Mouse (Mus musculus) right cerebral cortex, postnatal 10 days (tissue): ENCODE measurements at regions not wholly inside any gene's neighbourhood (a gene's known extent, or its start where the extent isn't known, plus 50 kb on each side); places are given as distances from the start of the nearest gene placed in this dataset.
A peak's percentile ranks its signal among the peaks of the same experiment; 100 is the strongest.
"Not testable (repeated sequence)": the region's sequence is repeated elsewhere in the genome, so short reads cannot be mapped to it uniquely, and the experiment has no call there.

Experiments used
- DNase-seq, 2 experiments: peaks; one replicate each; pipeline ENCODE4 v3.0.0; 2021; ENCODE audit warnings: low spot score in 2 of 2

DNA sequence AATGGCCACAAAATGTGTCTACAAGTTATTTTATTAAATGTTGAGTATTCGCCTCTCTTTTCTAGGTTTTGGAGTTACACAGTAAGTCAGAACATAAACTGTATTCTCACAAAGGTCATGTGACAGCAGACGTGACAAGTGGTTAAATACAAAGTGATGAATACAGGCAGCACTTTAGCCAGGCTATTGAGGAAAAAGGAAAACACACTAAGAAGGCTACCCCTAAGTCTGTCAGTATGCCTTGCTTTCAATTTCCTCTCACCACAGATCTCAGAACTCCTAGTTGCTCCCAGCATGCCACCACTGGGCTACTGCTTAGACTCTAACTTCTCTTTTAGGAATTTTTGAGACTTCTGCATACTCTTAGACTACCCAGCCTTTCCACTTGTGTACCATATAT is 297.9 kb upstream of the Pex5l start:
- DNase-seq = no peak

GRCm38 (mm10) chr3:33440500-33440899 is 297.5 kb upstream of the Pex5l start:
- peak; percentile 53 to 63 for DNase-seq

DNA sequence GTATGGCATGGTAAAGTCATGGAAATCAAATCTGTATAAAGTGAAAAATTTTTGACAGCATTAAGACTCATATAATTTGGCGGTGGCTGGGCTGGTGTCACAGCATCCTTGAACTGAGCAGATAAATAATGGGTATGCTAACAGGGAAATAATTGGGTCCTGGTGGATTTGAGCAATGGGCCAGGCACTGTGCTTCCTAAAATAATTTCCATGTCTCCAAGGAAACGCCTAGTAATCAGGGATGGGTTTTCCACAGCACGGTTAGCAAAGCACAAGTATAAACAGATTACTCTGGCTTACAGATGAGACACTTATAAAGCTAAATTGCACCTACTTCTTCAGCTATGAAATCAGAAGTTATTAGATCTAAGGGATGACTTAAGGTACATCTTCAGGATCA is 273.9 kb upstream of the Pex5l start:
- no peak for DNase-seq

DNA sequence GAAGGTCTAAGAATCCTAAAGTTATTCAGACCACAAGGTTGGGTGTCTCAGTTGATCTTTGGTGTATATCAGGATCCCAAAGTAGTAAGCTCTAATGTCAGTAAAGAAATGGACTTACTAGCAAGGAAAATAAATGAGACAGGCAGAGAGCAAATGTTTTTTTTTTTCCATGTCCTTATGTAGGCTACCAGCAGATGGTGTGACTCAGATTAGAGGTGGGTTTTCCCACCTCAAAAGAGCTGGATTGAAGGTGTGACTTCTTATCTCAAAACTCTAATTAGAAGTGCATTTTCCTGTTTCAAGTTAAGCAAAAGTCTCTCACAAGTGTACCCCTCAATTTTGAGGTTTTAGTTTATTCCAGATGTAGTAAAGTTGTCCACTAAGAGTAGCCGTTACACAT is 273.3 kb upstream of the Pex5l start:
- no peak for DNase-seq

GRCm38 (mm10) chr3:33401904-33402303 is 258.9 kb upstream of the Pex5l start:
- no peak for DNase-seq

- peak; percentile 56 to 70 for DNase-seq
Observed at GRCm38 (mm10) chr3:33399321-33399720, 256.3 kb upstream of the Pex5l start.

DNA sequence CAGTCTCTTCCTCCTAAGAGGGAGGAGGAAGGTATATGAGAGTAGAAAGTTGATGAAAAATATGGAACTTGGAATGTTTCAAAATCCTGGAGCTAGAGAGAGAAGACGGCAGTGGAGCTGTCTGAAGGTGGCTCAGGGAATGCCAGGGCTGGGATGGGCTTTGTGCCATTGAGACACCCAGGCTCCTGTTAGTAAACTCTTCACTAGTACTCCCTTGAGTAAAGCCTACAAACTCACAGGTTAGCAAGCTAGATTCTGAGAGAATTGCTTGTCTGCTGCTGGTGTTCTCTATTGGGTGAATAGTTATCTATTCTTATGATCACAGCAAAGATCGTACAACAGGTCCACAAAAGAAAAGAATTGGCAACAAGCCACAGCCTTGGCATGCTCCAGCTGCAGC is 255.3 kb upstream of the Pex5l start:
- no peak for DNase-seq

DNA sequence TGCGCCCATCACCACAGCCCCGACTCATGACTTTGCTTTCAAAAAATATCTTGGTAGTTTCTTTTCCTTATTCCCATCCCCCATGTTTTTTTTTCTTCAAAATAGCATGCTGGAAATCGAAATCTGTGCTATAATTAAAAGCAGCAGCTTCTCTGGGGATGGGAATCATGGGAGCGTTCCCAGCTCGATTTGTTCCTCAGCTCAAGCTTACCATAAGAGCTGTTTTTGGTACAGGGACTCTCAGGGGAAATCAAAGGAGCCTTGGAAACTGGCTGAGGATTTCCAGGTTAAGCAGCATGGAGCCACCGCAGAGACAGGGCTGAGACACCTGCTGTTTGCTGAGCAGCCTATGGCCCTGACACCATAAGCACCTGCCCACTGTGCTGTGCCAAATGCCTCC is 254.2 kb upstream of the Pex5l start:
- DNase-seq = peak; percentile 58 to 77

- no peak for DNase-seq
Observed at GRCm38 (mm10) chr3:33392541-33392822, 249.4 kb upstream of the Pex5l start.

DNA sequence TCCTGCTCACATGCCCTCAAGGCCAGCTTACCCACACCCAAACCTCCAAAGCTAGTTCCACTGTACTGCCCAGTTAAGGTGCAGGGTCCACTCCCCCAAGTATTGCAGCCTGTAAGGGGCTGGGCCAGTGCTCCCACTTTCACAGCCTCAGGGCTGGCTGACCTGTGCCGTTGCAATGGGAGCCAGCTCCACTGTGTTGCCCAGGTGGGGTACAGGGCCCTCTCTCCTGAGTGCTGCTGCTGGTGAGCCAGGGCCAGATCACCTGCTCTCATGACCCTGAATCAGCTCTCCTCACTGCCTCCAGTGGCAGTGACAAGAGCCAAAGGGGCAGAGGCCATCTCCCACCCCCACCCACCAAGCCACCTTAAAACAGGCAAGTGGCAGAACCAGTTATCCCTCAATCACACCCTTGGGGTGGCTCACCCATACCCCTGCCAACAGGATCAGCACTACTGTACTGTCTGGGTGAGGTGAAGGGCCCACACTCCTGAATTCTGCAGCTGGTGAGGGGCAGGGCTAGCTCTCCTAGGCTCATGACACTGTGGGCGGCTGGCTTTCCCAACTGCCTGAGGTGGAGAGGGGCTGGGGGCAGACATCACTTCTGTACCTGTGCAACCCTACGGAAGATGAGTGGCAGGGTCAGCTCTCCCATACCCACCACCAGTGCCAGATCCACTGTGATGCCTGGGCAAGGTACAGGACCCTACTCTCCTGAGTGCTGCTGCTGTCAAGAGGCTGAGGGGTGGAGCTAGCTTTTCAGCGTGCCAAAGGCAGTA is 248.9 kb upstream of the Pex5l start:
- no peak for DNase-seq

GRCm38 (mm10) chr3:33388171-33388570 is 245.1 kb upstream of the Pex5l start:
- DNase-seq = no peak

DNA sequence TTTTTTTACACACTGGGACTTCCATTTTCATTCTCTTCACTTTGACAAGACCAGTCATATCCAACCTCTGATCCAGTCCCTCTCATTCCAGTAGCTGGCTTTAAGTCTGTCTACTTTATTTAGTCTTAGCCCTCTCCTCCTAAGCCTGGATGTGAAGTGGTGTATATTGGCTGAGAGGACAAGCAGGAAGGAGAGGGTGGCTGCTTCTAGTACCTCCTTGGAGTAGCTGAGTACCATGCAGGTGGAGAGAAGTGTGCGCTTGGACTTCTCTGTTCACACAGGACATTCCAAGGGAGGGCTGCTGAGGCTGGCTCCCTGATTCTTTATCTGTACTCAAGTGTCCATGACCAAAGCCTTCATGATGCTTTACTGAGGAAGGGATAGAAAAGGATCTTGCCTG is 240.6 kb upstream of the Pex5l start:
- no peak for DNase-seq

- no peak for DNase-seq
Observed at GRCm38 (mm10) chr3:33379604-33380003, 236.6 kb upstream of the Pex5l start.

DNA sequence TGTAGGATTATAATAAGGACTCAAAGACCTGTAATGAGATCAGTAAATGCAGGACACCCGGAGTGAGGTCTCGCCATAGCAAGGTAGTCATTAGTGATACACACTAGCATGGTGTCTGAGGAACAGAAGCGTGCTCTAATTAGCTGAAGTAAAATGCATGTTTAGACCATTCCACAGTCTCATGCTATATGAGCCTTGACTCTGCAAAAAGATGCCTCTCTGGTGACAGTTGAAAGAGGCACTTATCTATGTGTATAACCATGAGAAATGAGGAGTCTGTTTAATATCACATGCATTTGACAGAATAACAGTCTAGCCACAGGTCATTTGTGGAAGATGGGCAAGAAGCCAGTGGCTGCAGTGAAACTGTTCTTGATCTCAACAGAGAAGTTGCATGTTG is 232.1 kb upstream of the Pex5l start:
- DNase-seq = no peak

DNA sequence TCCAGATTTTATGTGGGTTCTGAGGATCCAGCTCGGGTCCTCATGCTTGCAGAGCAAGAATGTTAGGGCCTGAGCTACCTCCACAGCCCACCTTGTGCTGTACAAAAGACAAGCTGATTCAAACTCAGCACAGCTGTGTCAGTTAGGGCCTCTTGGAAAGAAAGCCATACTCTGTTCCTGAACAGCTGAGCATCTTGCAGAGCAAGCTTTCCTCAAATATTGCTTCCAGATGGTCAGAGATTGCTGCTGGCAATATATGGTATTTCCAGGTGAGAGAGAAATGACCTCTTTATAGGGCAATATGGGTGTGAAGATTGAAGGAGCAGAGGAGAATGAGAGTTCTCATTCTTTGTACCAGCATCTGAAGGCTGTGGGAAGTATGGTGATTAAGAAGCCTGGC is 229.8 kb upstream of the Pex5l start:
- DNase-seq = no peak

- DNase-seq = no peak
Observed at GRCm38 (mm10) chr3:33363521-33363920, 220.5 kb upstream of the Pex5l start.

- no peak for DNase-seq
Observed at GRCm38 (mm10) chr3:33360030-33360429, 217.0 kb upstream of the Pex5l start.

GRCm38 (mm10) chr3:33353860-33354259 is 210.8 kb upstream of the Pex5l start:
- no peak for DNase-seq

- DNase-seq = peak; percentile 61 to 73
Observed at GRCm38 (mm10) chr3:33350986-33351385, 207.9 kb upstream of the Pex5l start.

GRCm38 (mm10) chr3:33334056-33334455 is 191.0 kb upstream of the Pex5l start:
- no peak for DNase-seq

DNA sequence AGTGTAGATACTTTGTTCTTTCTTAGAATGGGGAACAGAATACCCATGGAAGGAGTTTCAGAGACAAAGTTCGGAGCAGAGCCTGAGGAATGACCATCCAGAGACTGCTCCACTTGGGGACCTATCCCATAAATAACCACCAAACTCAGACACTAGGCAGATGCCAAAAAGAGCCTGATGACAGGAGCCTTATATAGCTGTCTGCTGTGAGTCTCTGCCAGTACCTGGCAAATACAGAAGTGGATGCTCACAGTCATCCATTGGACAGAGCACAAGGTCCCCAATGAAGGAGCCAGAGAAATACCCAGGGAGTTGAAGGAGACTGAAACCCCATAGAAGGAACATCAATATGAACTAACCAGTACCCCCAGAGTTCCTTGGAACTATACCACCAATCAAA is 174.6 kb upstream of the Pex5l start:
- DNase-seq = not testable (repeated sequence)

DNA sequence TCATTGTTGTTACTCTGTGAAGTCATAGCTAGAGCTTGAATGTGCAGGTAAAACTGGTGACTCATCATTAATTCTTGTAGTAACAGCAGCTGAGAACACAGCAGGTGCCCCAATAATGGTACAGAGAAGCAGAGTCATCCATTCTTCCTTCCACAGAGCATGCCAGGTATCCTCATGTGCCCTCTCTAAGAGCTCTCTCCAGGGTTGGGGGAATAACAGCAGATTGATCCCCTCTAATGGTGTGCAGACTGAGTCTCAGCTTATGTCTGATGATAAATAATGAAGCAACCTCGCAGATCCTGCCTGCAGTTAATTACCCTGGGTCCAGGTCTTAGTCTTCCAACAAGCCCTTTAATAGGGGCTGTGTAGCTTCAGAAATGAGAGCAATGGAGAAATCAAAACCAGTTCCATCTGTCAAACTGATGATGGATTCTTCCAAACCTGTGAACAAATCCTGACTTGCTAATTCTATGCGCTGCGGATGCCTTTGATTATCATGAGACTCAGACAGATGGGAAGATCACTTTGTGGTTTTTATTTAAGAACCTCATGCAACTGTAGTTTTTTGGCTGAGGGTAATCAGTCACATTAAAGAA is 169.3 kb upstream of the Pex5l start:
- no peak for DNase-seq

DNA sequence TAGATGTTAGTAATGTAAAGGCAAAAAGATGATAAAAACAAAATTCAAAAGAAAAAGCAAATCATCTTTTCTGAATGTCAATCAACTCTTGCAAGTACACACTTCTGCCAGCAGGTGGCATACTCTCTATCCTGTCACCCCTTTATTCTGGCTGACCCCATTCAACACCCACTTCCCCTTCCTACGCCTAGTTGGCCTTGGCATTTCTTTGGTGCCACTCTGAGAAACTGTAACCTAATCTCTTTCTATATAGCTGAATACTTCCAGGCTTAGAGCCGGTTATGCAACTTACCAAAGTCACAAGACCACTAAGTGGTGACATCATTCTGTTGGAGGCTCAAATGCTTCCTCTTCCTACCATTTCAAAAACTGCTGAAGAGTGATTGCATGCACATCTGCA is 165.2 kb upstream of the Pex5l start:
- peak in 1 of 2 experiments; percentile 25 for DNase-seq

DNA sequence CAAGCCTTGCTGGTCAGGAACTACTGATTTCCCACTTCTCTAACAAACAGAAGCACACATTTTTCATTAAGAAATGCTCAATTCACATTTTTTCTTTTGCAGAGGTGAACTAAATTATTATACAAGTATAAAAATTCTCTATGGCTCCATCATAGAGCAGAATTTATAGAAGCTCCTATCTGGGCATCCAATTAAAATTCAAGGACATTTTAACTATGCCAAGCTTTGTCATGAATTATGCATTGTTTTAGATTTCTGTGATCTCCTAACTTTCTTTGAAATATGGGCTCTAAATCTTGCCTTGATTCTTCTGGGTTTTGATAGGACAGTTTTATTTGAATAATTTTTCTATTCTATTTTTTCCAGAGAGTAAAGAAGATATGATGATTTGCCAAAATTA is 163.1 kb upstream of the Pex5l start:
- no peak for DNase-seq
